Mouse (Mus musculus) C2C12 (cell line): ENCODE data around the gene Gpm6a. TPM values are rescaled to one million over a fixed set of nuclear protein-coding genes. Genes with fewer than 3 reads are reported as not detected.

ENCODE experiments used
- H3K27me3 ChIP-seq: one replicate; pipeline ENCODE4 v1.6.1; 2011; ENCODE audit not compliant: control insufficient read depth, insufficient read depth, insufficient read length
- H3K36me3 ChIP-seq: one replicate; pipeline ENCODE4 v1.6.1; 2011; ENCODE audit not compliant: control insufficient read depth, insufficient read depth
- H3K4me3 ChIP-seq: one replicate; pipeline ENCODE4 v1.5.1; 2011; ENCODE audit warnings: mild to moderate bottlenecking, control low read depth; ENCODE audit not compliant: poor library complexity, insufficient read depth, severe bottlenecking
- H3K79me2 ChIP-seq: one replicate; pipeline ENCODE4 v1.6.1; 2011; ENCODE audit not compliant: control insufficient read depth, insufficient read depth
- H3K79me3 ChIP-seq: one replicate; pipeline ENCODE4 v1.6.1; 2011; ENCODE audit warnings: low read depth, control low read depth
- H3ac ChIP-seq: one replicate; pipeline ENCODE3; 2011; ENCODE audit warnings: low read depth; ENCODE audit not compliant: control insufficient read depth, insufficient read length
- CEBPB ChIP-seq: IDR thresholded peaks from one replicate; pipeline ENCODE4 v1.6.1; 2011; ENCODE audit warnings: low read depth, mild to moderate bottlenecking, control low read depth, moderate library complexity
- CTCF ChIP-seq: IDR thresholded peaks from one replicate; pipeline ENCODE4 v1.5.1; 2011; ENCODE audit not compliant: control insufficient read depth, insufficient read depth, insufficient read length
- FOSL1 ChIP-seq: IDR thresholded peaks from one replicate; pipeline ENCODE4 v1.8.0; 2011; ENCODE audit warnings: mild to moderate bottlenecking, low read length; ENCODE audit not compliant: poor library complexity, insufficient read depth, severe bottlenecking
- MAX ChIP-seq: IDR thresholded peaks from one replicate; pipeline ENCODE4 v1.6.1; 2011; ENCODE audit warnings: mild to moderate bottlenecking, control low read depth
- MYOD1 ChIP-seq: IDR thresholded peaks from one replicate; pipeline ENCODE4 v1.6.1; 2011; ENCODE audit warnings: low read depth; ENCODE audit not compliant: control insufficient read depth, insufficient read length
- MYOG ChIP-seq: IDR thresholded peaks from one replicate; pipeline ENCODE4 v1.6.1; 2011; ENCODE audit not compliant: control insufficient read depth, insufficient read length; ENCODE audit errors: extremely low read depth
- USF1 ChIP-seq: IDR thresholded peaks from one replicate; pipeline ENCODE4 v1.6.1; 2011; ENCODE audit warnings: low read depth, mild to moderate bottlenecking, control low read depth, moderate library complexity
- polyA plus RNA-seq: library from polyadenylated mRNA; unstranded; fragments of >200 nt; fragmentation: generic; extraction: Trizol; gene quantifications from one replicate; pipeline ENCODE4 v1.2.1, GENCODE M21; 2012; ENCODE audit warnings: missing spikeins

Gene Gpm6a
- polyA plus RNA-seq, 1 experiment: not detected

DNA sequence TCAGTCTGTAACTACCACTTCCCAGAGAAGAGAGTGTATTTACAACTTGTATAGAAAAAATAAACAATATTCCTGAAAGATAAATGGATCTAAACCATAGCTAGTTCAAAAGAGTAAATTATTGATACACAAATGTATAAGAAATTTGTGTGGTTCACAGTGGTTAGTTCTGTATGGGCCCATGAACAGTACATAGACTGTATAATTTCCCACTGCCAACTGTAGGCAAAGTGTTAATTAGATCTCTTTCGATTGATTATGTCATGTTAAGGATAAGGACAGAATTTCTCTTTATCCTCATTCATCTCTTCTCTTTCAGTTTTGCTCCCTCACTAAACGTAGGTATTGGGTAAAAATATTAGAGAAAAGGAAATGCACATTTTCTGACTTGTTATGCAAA, 148.4 kb downstream of the Gpm6a start:
- H3K79me2 ChIP-seq: no peaks in the 10 kb centered on the region
- H3K79me3 ChIP-seq: no peaks in the 10 kb centered on the region
- no peaks in the 10 kb centered on the region for H3K36me3 ChIP-seq
- TF ChIP-seq CTCF: no peak
- TF ChIP-seq CEBPB: no peak
- no peak for TF ChIP-seq USF1
- TF ChIP-seq MYOG: no peak
- no peak for TF ChIP-seq MYOD1
- TF ChIP-seq FOSL1: no peak
- TF ChIP-seq MAX: no peak
- H3K27me3 ChIP-seq: no peaks in the 10 kb centered on the region
- H3ac ChIP-seq: no peak overlapping the region
- no peak overlapping the region for H3K4me3 ChIP-seq

DNA sequence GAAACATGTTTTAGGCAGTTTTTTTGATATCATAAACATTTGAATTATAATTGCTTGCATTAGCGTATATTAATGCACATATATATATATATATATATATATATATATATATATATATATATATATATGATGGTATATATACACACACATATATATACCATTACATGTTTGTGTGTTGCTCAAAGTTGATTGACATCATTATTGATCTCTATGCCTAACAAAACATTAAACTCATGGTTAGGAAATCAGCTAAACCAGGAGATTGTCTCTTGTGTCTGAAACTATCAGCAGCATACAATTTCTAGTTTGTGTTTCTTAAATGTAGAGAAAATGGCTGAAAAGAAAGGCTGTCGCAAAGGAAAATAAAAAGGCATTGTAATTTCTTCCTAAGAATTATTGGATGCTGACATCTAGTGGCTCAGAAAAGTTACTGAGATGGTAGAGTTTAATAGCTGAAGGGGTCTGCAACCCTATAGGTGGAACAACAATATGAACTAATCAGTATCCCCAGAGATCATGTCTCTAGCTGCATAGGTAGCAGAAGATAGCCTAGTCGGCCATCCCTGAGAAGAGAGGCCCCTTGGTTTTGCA, 149.3 kb downstream of the Gpm6a start:
- no peaks in the 10 kb centered on the region for H3K36me3 ChIP-seq
- no peaks in the 10 kb centered on the region for H3K27me3 ChIP-seq
- no peaks in the 10 kb centered on the region for H3K79me3 ChIP-seq
- no peak overlapping the region for H3K4me3 ChIP-seq
- no peak for TF ChIP-seq USF1
- H3ac ChIP-seq: no peak overlapping the region
- no peaks in the 10 kb centered on the region for H3K79me2 ChIP-seq

Other genes starting within 250 kb of the Gpm6a start
- not detected for gene Wdr17, start 67.7 kb upstream of the Gpm6a start, polyA plus RNA-seq